Mouse (Mus musculus): ENCODE measurements around the gene Lpcat3.

- TF ChIP-seq CTCF (IDR thresholded peaks at IDR 0.05; ENCODE audit: control insufficient read depth, insufficient read depth, insufficient replicate concordance, low read depth, low read length) (no peak), POLR2A (IDR thresholded peaks at IDR 0.05; ENCODE audit: control insufficient read depth, low read depth, low read length) (no peak)
These were observed 50.1 kb downstream of the Lpcat3 start for GRCm38 (mm10) chr6:124712918-124713317.
